Mouse (Mus musculus): ENCODE data around the gene Tcp11l2. TPM values are rescaled to one million over a fixed set of nuclear protein-coding genes. Genes with fewer than 3 reads are reported as not detected.

Tcp11l2 gene
- polyA plus RNA-seq, 1 experiment from 2014 or later, result 10.3 TPM

DNA sequence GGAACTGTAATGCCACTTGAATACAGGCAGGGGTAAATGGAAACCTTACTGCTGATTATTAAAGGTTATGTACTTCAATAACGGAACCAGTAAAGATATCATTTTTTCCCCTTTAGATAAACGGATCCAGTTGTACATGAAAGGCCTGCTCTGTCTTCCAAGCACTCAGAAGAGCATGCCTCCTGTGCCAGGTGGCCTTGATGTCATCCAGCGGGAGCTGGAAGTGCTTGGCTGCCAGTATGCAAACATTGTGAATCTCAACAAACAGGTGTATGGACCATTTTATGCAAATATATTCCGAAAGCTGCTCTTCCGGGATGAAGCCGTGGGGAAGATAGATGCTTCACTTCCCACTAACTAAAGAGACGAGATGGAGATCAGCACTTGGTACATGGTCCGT, 36.9 kb downstream of the Tcp11l2 start:
- Histone ChIP-seq H3K4me3 (replicated peaks) (no peak overlapping the region), H3K27me3 (0 out of 2 replicates have a peak, but pooled peaks cover 6% of the 10 kb centered on the region), H3K36me3 (replicated peaks) (no peaks in the 10 kb centered on the region), H3K4me2 (no peak overlapping the region), H3K27ac (no peak overlapping the region), H3K9me3 (no peaks in the 10 kb centered on the region), H3K4me1 (peaks cover 5% of the 10 kb centered on the region; the same call in 1 of the 2 replicates), H3K9ac (no peak overlapping the region)
- 82% methylated on average over 8 of the region's 8 CpGs for WGBS
- ATAC-seq (ENCODE audit: low FRiP score), result no peak

DNA sequence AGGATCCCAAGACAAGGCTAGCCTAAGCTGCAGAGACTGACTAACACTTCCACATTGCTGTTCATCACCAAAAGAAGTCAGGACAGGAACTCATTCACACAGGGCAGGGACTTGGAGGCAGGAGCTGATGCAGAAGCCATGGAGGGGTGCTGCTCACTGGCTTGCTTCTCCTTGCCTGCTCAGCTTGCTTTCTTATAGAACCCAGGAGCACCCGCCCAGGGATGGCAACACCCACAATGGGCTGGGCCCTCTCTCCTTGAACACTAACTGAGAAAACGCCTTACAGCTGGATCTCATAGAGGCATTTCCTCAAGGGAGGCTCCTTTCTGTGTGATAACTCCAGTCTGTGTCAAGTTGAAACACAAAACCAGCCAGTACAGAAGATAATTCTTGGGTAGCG, 38.6 kb downstream of the Tcp11l2 start:
- no peak overlapping the region for H3K4me3 ChIP-seq (replicated peaks)
- no peaks in the 10 kb centered on the region for H3K27me3 ChIP-seq
- H3K27ac ChIP-seq, result no peak overlapping the region
- H3K4me1 ChIP-seq, result peaks cover 5% of the 10 kb centered on the region; the same call in 1 of the 2 replicates
- H3K36me3 ChIP-seq (replicated peaks), result no peaks in the 10 kb centered on the region
- no peaks in the 10 kb centered on the region for H3K9me3 ChIP-seq
- ATAC-seq (ENCODE audit: low FRiP score), result no peak
- H3K9ac ChIP-seq, result no peak overlapping the region
- 81% methylated on average over 3 of the region's 3 CpGs for WGBS
- no peak overlapping the region for H3K4me2 ChIP-seq

DNA sequence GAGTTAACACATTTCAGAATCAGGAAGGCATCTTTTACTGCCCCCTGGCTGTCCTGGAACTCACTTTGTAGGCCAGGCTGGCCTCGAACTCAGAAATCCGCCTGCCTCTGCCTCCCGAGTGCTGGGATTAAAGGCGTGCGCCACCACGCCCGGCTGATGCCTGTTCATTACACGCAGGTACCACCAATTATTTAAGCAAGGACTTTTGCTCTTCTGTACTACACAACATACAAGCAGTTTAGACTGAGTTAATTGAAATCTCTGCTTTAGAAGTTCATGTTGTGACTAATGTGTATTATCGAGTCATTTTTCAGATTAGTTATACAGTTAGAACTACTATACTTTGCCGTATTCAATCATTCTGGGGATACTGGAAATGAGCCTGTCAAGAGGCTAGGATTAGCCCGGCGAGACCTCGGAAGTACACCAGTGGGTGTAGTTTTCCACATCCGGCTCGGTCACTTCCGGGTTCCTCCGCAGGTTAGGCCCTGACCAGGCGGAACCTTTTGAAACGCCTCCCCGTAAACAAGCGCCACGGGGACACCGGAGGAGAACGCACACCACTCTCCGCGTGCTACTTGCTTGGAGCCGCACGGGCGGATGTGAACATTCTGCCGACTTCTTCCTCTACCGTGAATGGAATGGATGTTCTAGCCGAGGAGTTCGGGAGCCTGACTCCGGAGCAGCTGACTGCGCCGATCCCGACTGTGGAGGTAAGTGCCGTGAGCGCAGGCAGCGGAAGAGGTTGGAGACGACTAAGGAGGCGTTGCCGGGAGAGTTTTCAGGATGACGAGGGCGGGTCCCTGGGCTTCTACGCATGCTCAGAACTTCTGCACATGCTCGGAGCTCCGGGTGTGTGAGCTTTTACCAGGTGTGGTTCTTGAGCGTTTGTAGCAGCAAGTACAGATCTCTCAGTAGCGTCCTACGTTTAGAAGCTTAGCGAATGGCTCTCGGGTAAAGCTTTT, 45.7 kb downstream of the Tcp11l2 start, which contains the start of gene Polr3b:
Gene Polr3b (plus strand): TSS at position 467 of the 965 bp plus-strand sequence.
- H3K4me1 ChIP-seq, result peaks cover 17% of the 10 kb centered on the region
- peak within 1 kb of the TSS; percentile 68 for H3K9ac ChIP-seq
- H3K4me3 ChIP-seq (replicated peaks), result peak within 1 kb of the TSS; percentile 71
- peak within 1 kb of the TSS; percentile 95 for H3K27ac ChIP-seq
- H3K9me3 ChIP-seq, result no peaks in the 10 kb centered on the region
- no peaks in the 10 kb centered on the region for H3K27me3 ChIP-seq
- ATAC-seq (ENCODE audit: low FRiP score), result peak; percentile 96
- no peaks in the 10 kb centered on the region for H3K36me3 ChIP-seq (replicated peaks)
- WGBS, result 9% methylated on average over 53 of the region's 53 CpGs
- H3K4me2 ChIP-seq, result peak within 1 kb of the TSS; percentile 78

DNA sequence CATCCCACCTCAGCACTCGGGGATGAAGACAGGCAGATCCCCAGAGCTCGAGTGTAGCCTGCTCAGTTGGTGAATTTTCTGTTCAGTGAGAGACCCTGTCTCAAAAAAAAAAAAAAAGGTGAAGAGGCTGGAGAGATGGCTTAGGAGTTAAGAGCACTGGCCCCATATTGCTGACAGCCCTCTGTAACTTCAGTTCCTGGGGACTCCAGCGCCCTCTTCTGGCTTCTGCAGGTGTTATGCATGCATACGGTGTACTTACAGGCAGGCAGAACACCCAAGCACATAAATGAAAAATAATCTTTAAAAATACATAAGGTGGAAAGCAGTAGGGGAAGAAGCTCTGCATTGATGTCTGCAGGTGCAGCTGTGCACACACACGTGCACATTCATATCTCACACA, 54.8 kb downstream of the Tcp11l2 start:
- H3K4me1 ChIP-seq, result no peaks in the 10 kb centered on the region
- no peak overlapping the region for H3K27ac ChIP-seq
- H3K4me2 ChIP-seq, result no peak overlapping the region
- H3K9ac ChIP-seq, result no peak overlapping the region
- H3K36me3 ChIP-seq (replicated peaks), result peaks cover 24% of the 10 kb centered on the region
- ATAC-seq (ENCODE audit: low FRiP score), result no peak
- H3K27me3 ChIP-seq, result no peaks in the 10 kb centered on the region
- no peaks in the 10 kb centered on the region for H3K9me3 ChIP-seq
- H3K4me3 ChIP-seq (replicated peaks), result no peak overlapping the region
- 64% methylated on average over 5 of the region's 5 CpGs for WGBS

GRCm38 (mm10) chr10:84632005-84632404, 55.6 kb downstream of the Tcp11l2 start:
- no peaks in the 10 kb centered on the region for H3K9me3 ChIP-seq
- WGBS, result 87% methylated on average over 4 of the region's 4 CpGs
- H3K4me3 ChIP-seq (replicated peaks), result no peak overlapping the region
- H3K9ac ChIP-seq, result no peak overlapping the region
- no peak for ATAC-seq (ENCODE audit: low FRiP score)
- no peaks in the 10 kb centered on the region for H3K4me1 ChIP-seq
- no peak overlapping the region for H3K4me2 ChIP-seq
- H3K27ac ChIP-seq, result no peak overlapping the region
- peaks cover 31% of the 10 kb centered on the region for H3K36me3 ChIP-seq (replicated peaks)
- no peaks in the 10 kb centered on the region for H3K27me3 ChIP-seq

GRCm38 (mm10) chr10:84636656-84637055, 60.2 kb downstream of the Tcp11l2 start:
- no peaks in the 10 kb centered on the region for H3K27me3 ChIP-seq
- no peak overlapping the region for H3K27ac ChIP-seq
- H3K9me3 ChIP-seq, result no peaks in the 10 kb centered on the region
- H3K36me3 ChIP-seq (replicated peaks), result peaks cover 51% of the 10 kb centered on the region
- H3K4me2 ChIP-seq, result no peak overlapping the region
- WGBS, result 95% methylated on average over 10 of the region's 10 CpGs
- no peak for ATAC-seq (ENCODE audit: low FRiP score)
- H3K4me3 ChIP-seq (replicated peaks), result no peak overlapping the region
- H3K4me1 ChIP-seq, result no peaks in the 10 kb centered on the region
- no peak overlapping the region for H3K9ac ChIP-seq

DNA sequence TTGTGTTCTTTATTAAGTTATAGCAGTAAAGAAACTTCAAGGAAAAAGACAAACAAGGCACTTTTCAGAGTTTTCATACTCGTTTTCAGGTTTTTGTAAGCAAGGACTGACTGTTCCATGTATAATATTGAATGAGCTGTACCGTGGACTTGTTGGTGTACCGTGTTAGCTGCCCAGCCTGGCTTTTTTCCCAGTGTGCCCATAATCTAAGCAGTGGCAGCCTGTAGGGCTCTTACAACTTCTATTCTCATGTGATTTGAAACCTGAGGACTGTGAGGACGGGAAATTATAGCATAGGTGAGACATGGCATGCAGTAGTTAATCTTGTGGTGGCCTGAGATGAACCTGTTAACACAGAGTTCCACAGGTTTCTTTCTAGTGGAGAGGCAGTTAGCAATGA, 62.0 kb downstream of the Tcp11l2 start:
- ATAC-seq (ENCODE audit: low FRiP score), result no peak
- 93% methylated on average over 4 of the region's 4 CpGs for WGBS
- H3K4me3 ChIP-seq (replicated peaks), result no peak overlapping the region
- H3K4me1 ChIP-seq, result no peaks in the 10 kb centered on the region
- no peak overlapping the region for H3K27ac ChIP-seq
- no peaks in the 10 kb centered on the region for H3K9me3 ChIP-seq
- H3K36me3 ChIP-seq (replicated peaks), result peaks cover 43% of the 10 kb centered on the region
- no peak overlapping the region for H3K4me2 ChIP-seq
- H3K27me3 ChIP-seq, result no peaks in the 10 kb centered on the region
- H3K9ac ChIP-seq, result no peak overlapping the region

DNA sequence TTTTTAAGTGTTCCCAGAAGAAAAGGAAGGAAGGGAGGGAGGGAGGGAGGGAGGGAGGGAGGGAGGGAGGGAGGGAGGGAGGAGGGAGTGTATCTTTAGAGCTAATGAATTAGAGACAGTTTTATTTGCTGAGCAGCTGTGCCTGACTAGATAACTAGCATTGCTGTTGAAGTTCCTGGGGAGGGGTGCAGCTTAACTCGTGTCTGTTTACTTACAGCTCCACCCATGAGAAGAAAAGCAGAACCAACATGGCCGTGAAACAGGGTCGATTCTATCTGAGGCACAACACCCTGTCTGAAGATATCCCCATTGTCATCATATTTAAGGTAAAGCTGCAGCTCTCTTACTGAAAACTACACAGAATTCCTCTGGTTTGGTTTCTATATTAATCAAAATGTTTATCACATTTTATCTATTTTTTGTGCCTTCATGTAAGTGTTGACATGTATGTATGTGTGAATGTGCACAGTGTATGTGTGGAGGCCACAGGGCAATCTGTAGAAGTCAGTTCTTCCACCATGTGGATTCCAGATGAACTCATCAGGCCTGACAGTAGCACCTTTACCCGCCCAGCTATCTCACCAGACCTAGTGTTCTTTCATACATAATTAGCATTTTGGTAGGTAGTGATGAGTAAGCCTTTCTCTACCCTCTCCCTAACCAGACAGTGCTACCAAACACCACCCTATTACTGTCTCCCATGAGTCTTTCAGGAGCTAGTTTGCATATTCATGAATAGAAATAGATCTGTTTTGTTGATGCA, 63.3 kb downstream of the Tcp11l2 start:
- Histone ChIP-seq H3K27me3 (no peaks in the 10 kb centered on the region), H3K4me3 (replicated peaks) (no peak overlapping the region), H3K9me3 (no peaks in the 10 kb centered on the region), H3K9ac (no peak overlapping the region), H3K27ac (no peak overlapping the region), H3K4me2 (no peak overlapping the region), H3K4me1 (no peaks in the 10 kb centered on the region), H3K36me3 (replicated peaks) (peaks cover 41% of the 10 kb centered on the region)
- ATAC-seq (ENCODE audit: low FRiP score), result no peak
- 86% methylated on average over 4 of the region's 4 CpGs for WGBS

GRCm38 (mm10) chr10:84640861-84641260, 64.4 kb downstream of the Tcp11l2 start:
- Histone ChIP-seq H3K4me3 (replicated peaks) (no peak overlapping the region), H3K27me3 (no peaks in the 10 kb centered on the region), H3K9ac (no peak overlapping the region), H3K9me3 (no peaks in the 10 kb centered on the region), H3K4me2 (no peak overlapping the region), H3K27ac (no peak overlapping the region), H3K36me3 (replicated peaks) (peaks cover 37% of the 10 kb centered on the region), H3K4me1 (no peaks in the 10 kb centered on the region)
- 86% methylated on average over 7 of the region's 7 CpGs for WGBS
- ATAC-seq (ENCODE audit: low FRiP score), result no peak

DNA sequence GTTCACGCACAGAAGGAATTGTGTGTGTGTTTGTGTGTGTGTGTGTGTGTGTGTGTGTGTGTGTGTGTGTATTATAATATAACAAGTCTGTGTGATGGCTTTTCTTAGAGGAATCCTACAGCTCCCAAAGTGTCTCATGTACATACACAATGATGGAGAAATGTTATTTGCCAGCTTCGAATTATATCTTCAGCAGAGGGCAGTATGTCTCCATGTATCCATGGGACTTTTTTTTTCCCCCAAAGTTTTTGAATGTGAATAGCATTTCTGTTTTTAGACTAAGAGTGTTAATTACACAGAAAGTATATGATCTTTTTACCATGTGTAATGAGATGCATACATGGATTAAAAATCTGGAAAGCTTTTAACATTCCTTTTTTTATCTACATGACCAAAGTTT, 65.2 kb downstream of the Tcp11l2 start:
- Histone ChIP-seq H3K36me3 (replicated peaks) (peaks cover 37% of the 10 kb centered on the region), H3K4me2 (no peak overlapping the region), H3K4me3 (replicated peaks) (no peak overlapping the region), H3K27ac (no peak overlapping the region), H3K9ac (no peak overlapping the region), H3K27me3 (no peaks in the 10 kb centered on the region), H3K4me1 (peaks cover 3% of the 10 kb centered on the region; the same call in 1 of the 2 replicates), H3K9me3 (no peaks in the 10 kb centered on the region)
- 86% methylated on average over 2 of the region's 2 CpGs for WGBS
- no peak for ATAC-seq (ENCODE audit: low FRiP score)

DNA sequence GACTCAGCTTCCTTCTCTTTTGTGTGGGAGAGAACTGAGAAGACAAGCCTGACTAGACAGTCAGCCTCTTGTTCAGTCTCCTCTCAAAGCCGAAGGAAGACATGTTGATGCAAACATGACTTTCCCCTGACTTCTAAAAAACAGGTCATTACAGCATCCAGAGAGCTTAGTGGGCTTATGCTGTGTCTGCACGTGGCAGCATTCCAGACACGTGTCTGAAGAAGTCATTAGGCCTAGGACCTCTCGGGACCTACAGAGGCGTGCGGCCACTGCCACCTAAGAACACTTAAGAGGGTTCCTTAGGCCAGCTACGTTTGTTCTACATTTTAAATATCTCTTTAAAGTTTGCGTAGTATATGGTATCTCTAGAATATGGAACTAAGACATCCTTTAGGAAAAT, 69.5 kb downstream of the Tcp11l2 start:
- Histone ChIP-seq H3K9ac (no peak overlapping the region), H3K4me2 (no peak overlapping the region), H3K4me3 (replicated peaks) (no peak overlapping the region), H3K27ac (no peak overlapping the region), H3K4me1 (peaks cover 6% of the 10 kb centered on the region; the same call in 1 of the 2 replicates), H3K9me3 (no peaks in the 10 kb centered on the region), H3K36me3 (replicated peaks) (peaks cover 23% of the 10 kb centered on the region), H3K27me3 (no peaks in the 10 kb centered on the region)
- ATAC-seq (ENCODE audit: low FRiP score), result no peak
- 86% methylated on average over 8 of the region's 8 CpGs for WGBS

DNA sequence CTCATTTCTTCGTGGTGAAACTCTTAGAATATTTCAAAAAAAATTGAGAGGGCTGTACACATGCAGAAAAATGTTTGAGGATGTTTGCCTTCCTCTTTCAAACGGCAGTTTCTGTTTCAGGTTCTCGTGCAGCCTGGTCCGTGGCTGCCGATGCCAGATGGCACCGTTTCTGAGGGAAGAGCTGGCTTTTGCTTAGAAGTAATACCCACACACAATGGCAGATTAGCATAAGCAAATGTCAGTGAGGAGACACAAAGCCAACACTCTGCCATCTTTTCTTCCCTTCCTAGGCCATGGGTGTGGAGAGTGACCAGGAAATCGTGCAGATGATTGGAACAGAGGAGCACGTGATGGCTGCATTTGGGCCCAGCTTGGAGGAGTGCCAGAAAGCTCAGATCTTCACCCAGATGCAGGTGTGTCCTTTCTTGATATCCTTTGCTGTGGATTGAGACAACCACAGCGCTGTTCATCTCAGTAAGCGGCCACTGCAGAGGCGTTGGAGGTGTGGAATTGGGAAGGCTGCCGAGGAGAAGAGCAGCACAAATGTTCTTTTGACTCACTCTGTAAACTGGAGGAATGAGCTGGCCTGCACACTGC, 70.2 kb downstream of the Tcp11l2 start:
- no peak overlapping the region for H3K4me2 ChIP-seq
- ATAC-seq (ENCODE audit: low FRiP score), result no peak
- H3K27me3 ChIP-seq, result no peaks in the 10 kb centered on the region
- 88% methylated on average over 12 of the region's 12 CpGs for WGBS
- no peak overlapping the region for H3K4me3 ChIP-seq (replicated peaks)
- peaks cover 6% of the 10 kb centered on the region; the same call in 1 of the 2 replicates for H3K4me1 ChIP-seq
- no peak overlapping the region for H3K9ac ChIP-seq
- H3K9me3 ChIP-seq, result no peaks in the 10 kb centered on the region
- H3K36me3 ChIP-seq (replicated peaks), result peaks cover 22% of the 10 kb centered on the region
- H3K27ac ChIP-seq, result no peak overlapping the region
